Mouse (Mus musculus) CH12.LX (cell line): ENCODE results near the gene Rpia. TPM values are rescaled to one million over a fixed set of nuclear protein-coding genes. Genes with fewer than 3 reads are reported as not detected.

ENCODE experiments used
- DNase-seq: peaks from one replicate; pipeline ENCODE4 v3.0.0-alpha.2; 2013; ENCODE audit errors: extremely low read depth
- H3K27ac ChIP-seq: 2 replicates; pipeline ENCODE4 v1.5.1; 2012; ENCODE audit warnings: low read depth, mild to moderate bottlenecking, control low read depth, moderate library complexity; ENCODE audit not compliant: insufficient read depth
- H3K27me3 ChIP-seq: replicated peaks from 2 replicates; pipeline ENCODE3; 2012; ENCODE audit warnings: inconsistent platforms
- H3K36me3 ChIP-seq, 2 experiments: replicated peaks in 1 of 2; 2 replicates each; pipeline versions ENCODE3 to v1.6.1; 2012; ENCODE audit warnings: inconsistent platforms in 1 of 2, low read length in 1 of 2, mild to moderate bottlenecking in 1 of 2, mixed read lengths in 1 of 2, moderate library complexity in 1 of 2; ENCODE audit not compliant: control insufficient read depth in 1 of 2, insufficient read depth in 1 of 2
- H3K4me1 ChIP-seq, 2 experiments: 2 replicates each; pipeline ENCODE4 v1.6.1; 2012; ENCODE audit warnings: inconsistent platforms in 1 of 2, moderate library complexity in 1 of 2; ENCODE audit not compliant: insufficient read depth in 2 of 2, control insufficient read depth in 1 of 2
- H3K4me2 ChIP-seq: 2 replicates; pipeline ENCODE4 v1.6.1; 2012; ENCODE audit warnings: low read depth, mild to moderate bottlenecking, control low read depth; ENCODE audit not compliant: poor library complexity, insufficient read depth, severe bottlenecking
- H3K4me3 ChIP-seq, 3 experiments: fragments of 150-350 bp in 1 of 3; sonication (generic) in 1 of 3; replicated peaks in 1 of 3; 2 replicates each; pipeline versions ENCODE3 to v1.5.1; 2011 to 2012; ENCODE audit warnings: low read depth in 2 of 3, low read length in 2 of 3, mild to moderate bottlenecking in 2 of 3, moderate library complexity in 2 of 3, control low read depth in 1 of 3, improper control_type of control experiment in 1 of 3, inconsistent platforms in 1 of 3, mixed read lengths in 1 of 3; ENCODE audit not compliant: poor library complexity in 1 of 3
- H3K79me2 ChIP-seq: replicated peaks from 2 replicates; pipeline ENCODE4 v1.6.1; 2012; ENCODE audit warnings: mild to moderate bottlenecking, moderate library complexity; ENCODE audit not compliant: control insufficient read depth, poor library complexity, insufficient read depth, severe bottlenecking; ENCODE audit errors: extremely low read depth
- H3K9ac ChIP-seq: 2 replicates; pipeline ENCODE4 v1.6.1; 2012; ENCODE audit warnings: low read depth, mild to moderate bottlenecking, control low read depth, moderate library complexity; ENCODE audit not compliant: insufficient read depth
- H3K9me3 ChIP-seq: replicated peaks from 2 replicates; pipeline ENCODE3; 2012; ENCODE audit warnings: low read length, inconsistent platforms, mixed read lengths
- BHLHE40 ChIP-seq: IDR thresholded peaks from 2 replicates; pipeline ENCODE4 v1.6.1; 2011; ENCODE audit warnings: mild to moderate bottlenecking, low read depth, low read length, improper control_type of control experiment
- CHD1 ChIP-seq: IDR thresholded peaks from 2 replicates; pipeline ENCODE4 v1.6.1; 2012; ENCODE audit warnings: low read depth, low read length, improper control_type of control experiment, inconsistent platforms
- E2F4 ChIP-seq: IDR thresholded peaks from 2 replicates; pipeline ENCODE4 v1.6.1; 2011; ENCODE audit warnings: low read depth, low read length, improper control_type of control experiment; ENCODE audit not compliant: insufficient replicate concordance
- ELF1 ChIP-seq: IDR thresholded peaks from 2 replicates; pipeline ENCODE4 v1.6.1; 2014; ENCODE audit warnings: low read depth, mild to moderate bottlenecking, inconsistent platforms, low read length, improper control_type of control experiment
- HCFC1 ChIP-seq: IDR thresholded peaks from 2 replicates; pipeline ENCODE4 v1.6.1; 2012; ENCODE audit warnings: low read depth, mild to moderate bottlenecking, inconsistent platforms, low read length, improper control_type of control experiment
- JUN ChIP-seq: IDR thresholded peaks from 2 replicates; pipeline ENCODE4 v1.6.1; 2011; ENCODE audit warnings: low read depth, mild to moderate bottlenecking, low read length, improper control_type of control experiment, moderate library complexity; ENCODE audit not compliant: insufficient read depth
- JUND ChIP-seq: conservative IDR thresholded peaks from 2 replicates; pipeline ENCODE4 v1.6.1; 2011; ENCODE audit warnings: low read depth, low read length, improper control_type of control experiment
- MAFK ChIP-seq: IDR thresholded peaks from 2 replicates; pipeline ENCODE4 v1.6.1; 2011; ENCODE audit warnings: low read length, improper control_type of control experiment; ENCODE audit not compliant: insufficient replicate concordance
- MAZ ChIP-seq: IDR thresholded peaks from 2 replicates; pipeline ENCODE4 v1.6.1; 2012; ENCODE audit warnings: low read depth, mild to moderate bottlenecking, inconsistent platforms, low read length, improper control_type of control experiment, moderate library complexity
- MXI1 ChIP-seq: IDR thresholded peaks from 2 replicates; pipeline ENCODE4 v1.6.1; 2011; ENCODE audit warnings: mild to moderate bottlenecking, low read depth, low read length, improper control_type of control experiment
- MYC ChIP-seq: IDR thresholded peaks from 2 replicates; pipeline ENCODE4 v1.6.1; 2011; ENCODE audit warnings: low read depth, mild to moderate bottlenecking, improper control_type of control experiment, low read length
- NRF1 ChIP-seq: IDR thresholded peaks from 2 replicates; pipeline ENCODE4 v1.6.1; 2014; ENCODE audit warnings: low read depth, mild to moderate bottlenecking, inconsistent platforms, low read length, improper control_type of control experiment, moderate library complexity
- POLR2A ChIP-seq: IDR thresholded peaks from 2 replicates; pipeline ENCODE4 v1.6.1; 2011; ENCODE audit warnings: low read depth, mild to moderate bottlenecking, improper control_type of control experiment, low read length
- RAD21 ChIP-seq: IDR thresholded peaks from 2 replicates; pipeline ENCODE4 v1.6.1; 2011; ENCODE audit warnings: low read depth, mild to moderate bottlenecking, low read length, improper control_type of control experiment, moderate library complexity
- RCOR1 ChIP-seq: conservative IDR thresholded peaks from 2 replicates; pipeline ENCODE4 v1.6.1; 2012; ENCODE audit warnings: low read depth, mild to moderate bottlenecking, inconsistent platforms, low read length, improper control_type of control experiment
- SIN3A ChIP-seq: IDR thresholded peaks from 2 replicates; pipeline ENCODE4 v1.6.1; 2012; ENCODE audit warnings: low read length, improper control_type of control experiment, inconsistent platforms
- TCF12 ChIP-seq: IDR thresholded peaks from 2 replicates; pipeline ENCODE4 v1.6.1; 2014; ENCODE audit warnings: low read depth, mild to moderate bottlenecking, inconsistent platforms, low read length, improper control_type of control experiment
- UBTF ChIP-seq: IDR thresholded peaks from 2 replicates; pipeline ENCODE4 v1.6.1; 2012; ENCODE audit warnings: low read depth, mild to moderate bottlenecking, inconsistent platforms, low read length, improper control_type of control experiment, moderate library complexity
- USF2 ChIP-seq: conservative IDR thresholded peaks from 2 replicates; pipeline ENCODE4 v1.6.1; 2011; ENCODE audit warnings: low read depth, low read length, improper control_type of control experiment
- dilution Hi-C: fragments of 300-500 bp; cut with MboI; formaldehyde crosslinking; loops from 2 replicates; pipeline ENCODE4 v1.14.3; 2020; ENCODE audit warnings: low sequenced_read_pairs; ENCODE audit not compliant: extremely low pct_unique_long_range_greater_than_20kb, extremely low pct_ligation_motif_present
- in situ Hi-C: fragments of 300-500 bp; cut with MboI; formaldehyde crosslinking; loops from 3 replicates; pipeline ENCODE4 v1.14.3; 2019; ENCODE audit warnings: low sequenced_read_pairs, low pct_ligation_motif_present, low pct_unique_long_range_greater_than_20kb, mixed read lengths
- polyA plus RNA-seq: library from polyadenylated mRNA; unstranded; fragments of >175 nt; gene quantifications from 2 replicates; pipeline ENCODE4 v1.2.1, GENCODE M21; 2012; ENCODE audit warnings: low read depth; ENCODE audit not compliant: insufficient read length
- total RNA-seq, 2 experiments: library from RNA; depleted of rRNA; stranded (reverse); fragments of 300-350 nt in 1 of 2; fragments of >200 nt in 1 of 2; gene quantifications; 2 replicates each; pipeline ENCODE4 v1.2.3; 2012 to 2014

Gene Rpia
- total and polyA plus RNA-seq, 3 experiments = 55.7 to 65.1 (median 57.8) TPM

- H3K27me3 ChIP-seq = no peaks in the 10 kb centered on the region
- H3K4me1 ChIP-seq = peaks cover 20 to 32% of the 10 kb centered on the region in 2 experiments
- H3K4me2 ChIP-seq = no peak overlapping the region
- dilution Hi-C loops (no loop called here), in situ Hi-C loops (loop anchor here (5.0 to 25.0 kb wide), 2 partner anchors 62 to 322 kb away; partner anchors contain the start of gene Thnsl2)
- no peak overlapping the region for H3K9ac ChIP-seq
- no peaks in the 10 kb centered on the region for H3K36me3 ChIP-seq
- no peak for DNase-seq
- no peak overlapping the region for H3K4me3 ChIP-seq
- H3K27ac ChIP-seq = no peak overlapping the region
- TF ChIP-seq BHLHE40 (no peak), MAZ (no peak), MAFK (no peak), MYC (no peak), NRF1 (no peak), RCOR1 (no peak), MXI1 (no peak), ELF1 (no peak), TCF12 (no peak), CHD1 (no peak), SIN3A (no peak), JUND (no peak), USF2 (no peak), RAD21 (no peak), HCFC1 (no peak), UBTF (no peak), JUN (no peak), E2F4 (no peak)
- no peaks in the 10 kb centered on the region for H3K9me3 ChIP-seq
- H3K79me2 ChIP-seq = no peaks in the 10 kb centered on the region
These were observed 23.4 kb upstream of the Rpia start for GRCm38 (mm10) chr6:70815471-70815870.

- dilution Hi-C loops (no loop called here), in situ Hi-C loops (loop anchor here (25.0 kb wide), 1 partner anchor 323 kb away; the partner anchor contains the start of gene Thnsl2)
- Histone ChIP-seq H3K9ac (no peak overlapping the region), H3K27me3 (no peaks in the 10 kb centered on the region), H3K36me3 (no peaks in the 10 kb centered on the region), H3K4me3 (no peak overlapping the region), H3K9me3 (no peaks in the 10 kb centered on the region), H3K79me2 (no peaks in the 10 kb centered on the region), H3K4me1 (peaks cover 20 to 30% of the 10 kb centered on the region in 2 experiments), H3K27ac (no peak overlapping the region), H3K4me2 (no peak overlapping the region)
- TF ChIP-seq E2F4 (no peak), POLR2A (no peak)
- DNase-seq = no peak
These were observed 22.6 kb upstream of the Rpia start for GRCm38 (mm10) chr6:70814629-70814950.
